Mouse (Mus musculus): ENCODE measurements around the gene 2210016L21Rik. TPM values are rescaled to one million over a fixed set of nuclear protein-coding genes. Genes with fewer than 3 reads are reported as not detected.

Gene 2210016L21Rik
- polyA plus RNA-seq, 1 experiment: 20.6 TPM

- TF ChIP-seq MAX (IDR thresholded peaks at IDR 0.05) (no peak), FOSL1 (IDR thresholded peaks at IDR 0.05; ENCODE audit: insufficient read depth, low read length, poor library complexity, severe bottlenecking) (no peak)
- Histone ChIP-seq H3K79me3 (ENCODE audit: low read depth) (no peaks in the 10 kb centered on the region), H3K4me3 (ENCODE audit: insufficient read depth, poor library complexity, severe bottlenecking) (no peak overlapping the region), H3K79me2 (ENCODE audit: control insufficient read depth, insufficient read depth) (no peaks in the 10 kb centered on the region), H3K27me3 (ENCODE audit: control insufficient read depth, insufficient read depth, insufficient read length) (peaks cover 51% of the 10 kb centered on the region), H3K36me3 (ENCODE audit: control insufficient read depth, insufficient read depth) (no peaks in the 10 kb centered on the region), H3ac (ENCODE audit: control insufficient read depth, insufficient read length, low read depth) (no peak overlapping the region)
These were observed 25.7 kb downstream of the 2210016L21Rik start for GRCm38 (mm10) chr5:114967523-114968268.

GRCm38 (mm10) chr5:114968651-114969050, 26.7 kb downstream of the 2210016L21Rik start:
- Histone ChIP-seq H3ac (ENCODE audit: control insufficient read depth, insufficient read length, low read depth) (no peak overlapping the region), H3K27me3 (ENCODE audit: control insufficient read depth, insufficient read depth, insufficient read length) (peaks cover 48% of the 10 kb centered on the region), H3K79me2 (ENCODE audit: control insufficient read depth, insufficient read depth) (no peaks in the 10 kb centered on the region), H3K4me3 (ENCODE audit: insufficient read depth, poor library complexity, severe bottlenecking) (no peak overlapping the region), H3K36me3 (ENCODE audit: control insufficient read depth, insufficient read depth) (no peaks in the 10 kb centered on the region), H3K79me3 (ENCODE audit: low read depth) (no peaks in the 10 kb centered on the region)
- TF ChIP-seq FOSL1 (IDR thresholded peaks at IDR 0.05; ENCODE audit: insufficient read depth, low read length, poor library complexity, severe bottlenecking) (no peak), MYOD1 (IDR thresholded peaks at IDR 0.05; ENCODE audit: control insufficient read depth, insufficient read length, low read depth) (no peak), MYOG (IDR thresholded peaks at IDR 0.05; ENCODE audit: control insufficient read depth, extremely low read depth, insufficient read length) (no peak), CTCF (IDR thresholded peaks at IDR 0.05; ENCODE audit: control insufficient read depth, insufficient read depth, insufficient read length) (no peak), CEBPB (IDR thresholded peaks at IDR 0.05; ENCODE audit: low read depth) (no peak), USF1 (IDR thresholded peaks at IDR 0.05; ENCODE audit: low read depth) (no peak), MAX (IDR thresholded peaks at IDR 0.05) (no peak)

- no peaks in the 10 kb centered on the region for H3K36me3 ChIP-seq (ENCODE audit: control insufficient read depth, insufficient read depth)
- H3K79me2 ChIP-seq (ENCODE audit: control insufficient read depth, insufficient read depth): no peaks in the 10 kb centered on the region
- peaks cover 48% of the 10 kb centered on the region for H3K27me3 ChIP-seq (ENCODE audit: control insufficient read depth, insufficient read depth, insufficient read length)
- no peak overlapping the region for H3K4me3 ChIP-seq (ENCODE audit: insufficient read depth, poor library complexity, severe bottlenecking)
- H3K79me3 ChIP-seq (ENCODE audit: low read depth): no peaks in the 10 kb centered on the region
- TF ChIP-seq USF1 (IDR thresholded peaks at IDR 0.05; ENCODE audit: low read depth) (no peak), FOSL1 (IDR thresholded peaks at IDR 0.05; ENCODE audit: insufficient read depth, low read length, poor library complexity, severe bottlenecking) (no peak), MYOG (IDR thresholded peaks at IDR 0.05; ENCODE audit: control insufficient read depth, extremely low read depth, insufficient read length) (no peak), MAX (IDR thresholded peaks at IDR 0.05) (no peak), CTCF (IDR thresholded peaks at IDR 0.05; ENCODE audit: control insufficient read depth, insufficient read depth, insufficient read length) (no peak)
- no peak overlapping the region for H3ac ChIP-seq (ENCODE audit: control insufficient read depth, insufficient read length, low read depth)
These were observed 27.1 kb downstream of the 2210016L21Rik start for GRCm38 (mm10) chr5:114969064-114969463.

- Histone ChIP-seq H3K4me3 (ENCODE audit: insufficient read depth, poor library complexity, severe bottlenecking) (no peak overlapping the region), H3K79me3 (ENCODE audit: low read depth) (no peaks in the 10 kb centered on the region), H3ac (ENCODE audit: control insufficient read depth, insufficient read length, low read depth) (no peak overlapping the region), H3K27me3 (ENCODE audit: control insufficient read depth, insufficient read depth, insufficient read length) (peaks cover 46% of the 10 kb centered on the region), H3K36me3 (ENCODE audit: control insufficient read depth, insufficient read depth) (no peaks in the 10 kb centered on the region), H3K79me2 (ENCODE audit: control insufficient read depth, insufficient read depth) (no peaks in the 10 kb centered on the region)
- no peak for TF ChIP-seq MYOD1 (IDR thresholded peaks at IDR 0.05; ENCODE audit: control insufficient read depth, insufficient read length, low read depth)
- TF ChIP-seq CEBPB (IDR thresholded peaks at IDR 0.05; ENCODE audit: low read depth): no peak
- no peak for TF ChIP-seq FOSL1 (IDR thresholded peaks at IDR 0.05; ENCODE audit: insufficient read depth, low read length, poor library complexity, severe bottlenecking)
- no peak for TF ChIP-seq MYOG (IDR thresholded peaks at IDR 0.05; ENCODE audit: control insufficient read depth, extremely low read depth, insufficient read length)
- no peak for TF ChIP-seq USF1 (IDR thresholded peaks at IDR 0.05; ENCODE audit: low read depth)
- TF ChIP-seq CTCF (IDR thresholded peaks at IDR 0.05; ENCODE audit: control insufficient read depth, insufficient read depth, insufficient read length): no peak
- no peak for TF ChIP-seq MAX (IDR thresholded peaks at IDR 0.05)
These were observed 27.8 kb downstream of the 2210016L21Rik start for GRCm38 (mm10) chr5:114969609-114970215.

GRCm38 (mm10) chr5:114970824-114971227, 28.9 kb downstream of the 2210016L21Rik start, which contains the start of gene Hnf1a:
TSS of gene Hnf1a (minus strand) at chr5:114971094.
- H3K4me3 ChIP-seq (ENCODE audit: insufficient read depth, poor library complexity, severe bottlenecking): no peak within 1 kb of the TSS
- TF ChIP-seq CEBPB (IDR thresholded peaks at IDR 0.05; ENCODE audit: low read depth) (no peak), FOSL1 (IDR thresholded peaks at IDR 0.05; ENCODE audit: insufficient read depth, low read length, poor library complexity, severe bottlenecking) (no peak), CTCF (IDR thresholded peaks at IDR 0.05; ENCODE audit: control insufficient read depth, insufficient read depth, insufficient read length) (no peak), USF1 (IDR thresholded peaks at IDR 0.05; ENCODE audit: low read depth) (no peak), MYOG (IDR thresholded peaks at IDR 0.05; ENCODE audit: control insufficient read depth, extremely low read depth, insufficient read length) (no peak), MAX (IDR thresholded peaks at IDR 0.05) (no peak), MYOD1 (IDR thresholded peaks at IDR 0.05; ENCODE audit: control insufficient read depth, insufficient read length, low read depth) (no peak)
- H3K79me2 ChIP-seq (ENCODE audit: control insufficient read depth, insufficient read depth): no peaks in the 10 kb centered on the region
- peaks cover 41% of the 10 kb centered on the region for H3K27me3 ChIP-seq (ENCODE audit: control insufficient read depth, insufficient read depth, insufficient read length)
- H3K79me3 ChIP-seq (ENCODE audit: low read depth): no peaks in the 10 kb centered on the region
- no peak within 1 kb of the TSS for H3ac ChIP-seq (ENCODE audit: control insufficient read depth, insufficient read length, low read depth)
- no peaks in the 10 kb centered on the region for H3K36me3 ChIP-seq (ENCODE audit: control insufficient read depth, insufficient read depth)

Data from C2C12 (cell line).